Mouse (Mus musculus) small intestine, adult 10 weeks (tissue): ENCODE data around the gene Hipk1. TPM values are rescaled to one million over a fixed set of nuclear protein-coding genes. Genes with fewer than 3 reads are reported as not detected.

ENCODE experiments used
- polyA plus RNA-seq: library from polyadenylated mRNA; stranded (reverse); fragments of 350-450 nt; fragmentation: Illumina TruSeq; extraction: RNeasy Lipid Tissue Mini Kit (QIAGEN cat#74804); gene quantifications from one replicate; pipeline ENCODE4 v1.2.3, GENCODE M21; 2014; ENCODE audit warnings: low replicate concordance

Gene Hipk1
- polyA plus RNA-seq = 48.8 TPM

GRCm38 (mm10) chr3:103791230-103792110, at the start of gene Hipk1:
TSS of gene Hipk1 (minus strand) at chr3:103791563.

GRCm38 (mm10) chr3:103832426-103832825, 41.1 kb upstream of the Hipk1 start, which contains the start of gene Bcl2l15:
TSS of gene Bcl2l15 (plus strand) at chr3:103832601.

DNA sequence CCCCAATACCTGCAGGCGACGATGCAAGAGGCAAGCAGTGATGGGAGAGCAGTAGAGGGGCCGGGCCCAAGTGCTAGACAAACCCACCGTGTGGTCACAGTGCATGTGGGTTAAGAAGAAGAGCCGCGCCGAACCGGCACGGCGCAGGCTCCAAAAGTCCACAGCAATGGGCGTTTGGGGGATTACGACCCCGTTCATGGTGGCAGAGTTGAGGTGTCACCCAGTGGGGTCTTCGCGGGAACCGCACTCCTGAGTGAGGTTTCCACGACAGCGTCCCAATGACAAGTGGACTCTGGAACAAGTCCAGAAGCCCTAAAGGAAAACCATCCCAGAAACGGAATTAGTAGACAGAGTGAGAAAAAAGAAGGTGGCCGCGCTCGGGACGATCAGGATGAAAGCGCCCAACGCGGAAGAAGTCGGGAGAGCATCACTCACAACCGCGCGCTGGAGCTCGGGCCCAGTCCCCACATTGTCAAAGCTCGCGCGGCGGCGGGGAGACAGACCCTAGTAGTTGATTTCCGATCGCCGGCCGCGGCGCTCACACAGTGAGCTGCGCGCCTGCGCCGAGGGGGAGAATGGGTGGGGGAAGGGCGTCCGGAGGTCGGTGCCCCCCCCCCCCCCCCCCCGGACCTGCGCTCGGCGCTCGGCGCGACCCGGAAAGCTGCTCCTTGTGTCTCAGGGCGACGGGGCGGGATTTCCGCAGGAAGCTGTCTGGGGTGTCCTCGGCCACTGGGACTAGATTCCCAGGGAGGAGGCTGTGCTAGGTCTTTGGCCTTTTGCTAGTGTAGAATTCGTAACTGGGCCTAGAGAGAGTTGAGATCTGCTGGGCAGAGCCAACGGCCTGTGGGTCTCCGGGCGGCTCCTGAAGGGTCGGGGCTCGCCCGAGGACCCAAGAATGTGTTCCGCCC, 17.8 kb upstream of the Hipk1 start, which contains the start of the genes Dclre1b, Ap4b1 and Gm43064:
Gene Dclre1b (minus strand): TSS at position 554 of the 908 bp plus-strand sequence.
Gene Ap4b1 (plus strand): TSS at position 630 of the 908 bp plus-strand sequence.
Gene Gm43064 (plus strand): TSS at position 683 of the 908 bp plus-strand sequence.

DNA sequence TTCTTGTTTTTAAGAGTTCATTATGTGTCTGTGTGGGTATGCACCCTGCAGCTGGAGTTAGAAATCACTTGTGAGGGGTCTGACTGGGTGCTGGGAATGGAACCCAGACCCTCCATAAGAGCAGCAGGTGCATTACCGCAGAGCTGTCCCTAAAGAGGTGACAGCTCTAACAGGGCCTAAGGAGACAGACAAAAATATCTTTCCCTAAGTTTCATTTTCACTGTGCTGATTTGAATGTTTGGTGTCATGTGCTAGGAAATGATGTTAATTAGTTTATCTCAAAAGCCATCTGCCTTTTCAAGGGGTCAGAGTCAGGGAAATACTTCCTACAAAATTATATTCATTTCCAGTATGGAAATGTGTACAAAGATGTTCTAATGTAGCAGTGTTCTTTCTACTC, 52.0 kb downstream of the Hipk1 start, which contains the start of gene Gm10964:
Gene Gm10964 (plus strand): TSS at position 38 of the 400 bp plus-strand sequence.

DNA sequence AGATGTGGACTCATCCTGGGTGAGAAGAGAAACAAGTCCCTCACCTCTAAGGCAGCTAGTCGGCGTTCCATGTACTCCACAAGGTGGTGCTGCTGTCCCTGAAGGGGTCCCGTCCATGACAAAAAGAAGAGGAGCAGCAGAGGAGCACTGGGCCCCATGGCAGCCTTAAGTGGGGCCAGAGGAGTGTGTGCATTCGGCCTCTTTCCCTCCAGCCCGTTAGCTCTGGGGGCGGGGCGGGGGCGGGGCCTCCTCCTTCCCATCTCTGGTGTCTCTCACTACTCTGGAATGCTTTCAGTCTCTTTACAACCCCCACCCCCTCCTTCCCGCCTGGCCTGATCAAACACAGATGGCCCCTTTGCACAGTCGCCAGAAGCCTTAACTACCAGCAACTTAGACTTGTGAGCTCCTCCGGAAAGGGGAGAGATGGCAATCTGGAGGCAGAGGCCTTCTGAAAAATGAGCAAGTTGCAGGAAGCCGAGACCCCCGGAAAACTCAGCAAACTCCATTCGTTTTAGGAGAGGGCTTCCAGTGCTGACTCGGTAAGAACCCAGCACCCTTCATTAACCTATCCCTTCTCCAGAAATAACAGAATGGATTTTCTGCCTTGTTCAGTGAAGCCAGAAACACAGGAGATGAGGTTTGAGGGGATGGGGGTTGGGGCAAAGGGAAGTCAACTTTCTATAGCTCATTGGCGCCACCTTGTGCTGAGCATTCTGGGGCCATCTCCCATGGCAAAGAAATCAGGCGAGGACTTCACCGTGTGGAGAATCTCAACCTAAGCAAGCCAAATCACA, 53.4 kb downstream of the Hipk1 start, which contains the start of gene Olfml3:
Gene Olfml3 (minus strand): TSS at position 224 of the 794 bp plus-strand sequence.

Other genes starting within 250 kb of the Hipk1 start
- 0.48 TPM for gene Syt6, start 216.3 kb downstream of the Hipk1 start, polyA plus RNA-seq
- gene Atg4a-ps, start 145.5 kb downstream of the Hipk1 start, polyA plus RNA-seq = 0.22 TPM
- 5.2 TPM for gene Olfml3, start 53.6 kb downstream of the Hipk1 start, polyA plus RNA-seq
- gene Gm10964, start 52.2 kb downstream of the Hipk1 start, polyA plus RNA-seq = not detected
- gene Dclre1b, start 17.9 kb upstream of the Hipk1 start, polyA plus RNA-seq = 7.3 TPM
- 14.9 TPM for gene Ap4b1, start 18.0 kb upstream of the Hipk1 start, polyA plus RNA-seq
- not detected for gene Gm43064, start 18.0 kb upstream of the Hipk1 start, polyA plus RNA-seq
- 77.4 TPM for gene Bcl2l15, start 41.0 kb upstream of the Hipk1 start, polyA plus RNA-seq
- gene Ptpn22, start 68.2 kb upstream of the Hipk1 start, polyA plus RNA-seq = 31.7 TPM
- 33.8 TPM for gene Rsbn1, start 122.6 kb upstream of the Hipk1 start, polyA plus RNA-seq
- gene Phtf1, start 176.5 kb upstream of the Hipk1 start, polyA plus RNA-seq = 11.9 TPM